Mouse (Mus musculus): ENCODE measurements around the gene Ccdc59.

Gene Ccdc59

GRCm38 (mm10) chr10:105840928-105841888 is at the start of gene Ccdc59, which contains the start of gene Mettl25:
Gene Ccdc59, plus strand, starts transcription at chr10:105841067.
Gene Mettl25, minus strand, starts transcription at chr10:105841380.
- DNase-seq (ENCODE audit: low spot score in 2 of 2): peak; percentile 94 to 97

DNA sequence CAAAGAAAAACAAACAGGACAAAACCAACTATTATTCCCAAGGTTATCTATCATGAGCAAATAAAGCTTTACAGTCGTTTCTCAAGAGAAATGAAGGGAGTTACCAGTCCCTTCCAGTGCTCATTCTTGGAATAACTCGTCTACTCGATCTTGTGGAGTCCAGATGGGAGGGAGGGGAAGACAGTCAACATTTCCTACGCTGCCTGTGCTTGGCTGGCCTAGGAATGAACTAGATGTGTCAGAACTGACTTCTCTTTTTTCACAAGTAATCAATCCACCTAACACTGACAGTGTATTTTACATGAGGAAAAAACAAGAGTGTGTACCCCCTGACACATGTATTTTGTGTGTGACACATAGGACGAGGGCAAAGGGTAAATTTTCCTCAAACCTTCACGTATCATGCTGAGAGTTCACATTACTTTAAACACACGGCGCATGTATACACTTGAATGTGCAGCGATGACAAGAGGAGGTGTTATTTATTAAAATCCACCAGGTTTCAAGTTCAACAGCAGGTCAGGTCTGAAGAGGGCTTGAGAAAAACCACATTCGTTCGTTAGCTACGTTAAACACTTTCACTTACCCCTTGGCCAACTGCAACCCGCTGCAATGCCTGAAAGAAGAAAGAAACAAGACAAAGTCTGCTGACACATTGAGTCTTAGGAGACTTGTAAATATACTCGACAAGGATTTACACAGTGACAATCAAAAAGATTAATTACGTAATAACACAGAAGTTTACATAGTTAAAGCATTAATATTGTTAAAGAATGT is 46.9 kb upstream of the Ccdc59 start:
- no peak for DNase-seq (ENCODE audit: low spot score in 2 of 2)

GRCm38 (mm10) chr10:105797250-105797924 is 43.5 kb upstream of the Ccdc59 start:
- DNase-seq (ENCODE audit: low spot score in 2 of 2): no peak

- DNase-seq (ENCODE audit: low spot score in 2 of 2): no peak
These were observed 39.7 kb upstream of the Ccdc59 start for GRCm38 (mm10) chr10:105801147-105801546.

- no peak for DNase-seq (ENCODE audit: low spot score in 2 of 2)
These were observed 38.7 kb upstream of the Ccdc59 start for GRCm38 (mm10) chr10:105802132-105802531.

DNA sequence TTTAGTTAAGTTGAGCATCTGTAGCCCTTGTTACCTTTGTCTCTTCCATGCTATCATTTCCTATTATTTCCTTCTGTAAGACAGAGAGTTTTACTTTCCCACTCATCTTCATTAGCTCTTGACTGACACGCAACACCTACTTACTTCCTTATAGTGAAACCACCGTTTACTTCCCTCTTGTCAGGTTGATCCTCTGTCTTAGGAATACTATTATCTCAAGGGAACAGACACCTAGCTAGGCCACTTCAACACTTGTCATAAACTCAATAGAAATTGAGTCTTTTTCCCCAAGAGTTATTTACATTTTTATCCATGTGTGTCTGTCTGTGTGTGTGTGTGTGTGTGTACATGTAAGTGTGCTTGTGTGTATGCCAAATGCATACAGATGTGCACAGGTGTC is 37.4 kb upstream of the Ccdc59 start:
- DNase-seq (ENCODE audit: low spot score in 2 of 2): no peak

DNA sequence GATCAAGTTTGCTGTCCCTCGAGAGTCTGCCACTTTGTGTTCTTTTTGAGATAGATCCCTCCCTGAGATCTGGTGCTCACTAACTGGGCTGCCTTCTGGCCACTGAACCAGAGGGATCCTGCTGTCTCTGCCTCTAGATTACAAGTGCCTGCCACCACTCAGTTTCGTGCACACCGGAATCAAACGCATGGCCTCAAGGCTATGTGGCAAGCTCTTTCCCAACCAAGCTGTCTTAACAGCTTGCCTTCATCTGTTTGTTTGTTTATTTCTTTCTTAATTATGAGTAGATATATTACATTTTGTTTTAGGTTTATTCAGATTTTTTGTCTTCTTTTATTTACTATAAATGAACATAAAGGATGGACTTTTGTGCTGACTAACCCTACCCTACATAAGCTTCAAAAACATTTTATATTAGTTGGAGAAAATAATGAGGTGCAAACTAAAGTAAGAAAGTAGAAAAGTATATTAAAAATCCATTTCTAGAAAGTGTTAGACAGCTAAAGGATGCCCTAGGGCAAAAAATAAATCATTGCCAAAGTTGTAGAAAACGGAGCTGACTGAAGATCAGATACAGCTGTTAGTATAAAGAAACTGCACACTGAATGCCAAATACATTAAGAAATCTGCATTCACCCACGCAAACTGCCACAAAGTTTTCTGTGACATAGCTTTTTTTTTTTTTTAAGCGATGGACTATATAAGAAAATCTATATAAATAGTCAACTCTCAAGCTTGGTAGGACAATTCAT is 34.4 kb upstream of the Ccdc59 start:
- no peak for DNase-seq (ENCODE audit: low spot score in 2 of 2)

DNA sequence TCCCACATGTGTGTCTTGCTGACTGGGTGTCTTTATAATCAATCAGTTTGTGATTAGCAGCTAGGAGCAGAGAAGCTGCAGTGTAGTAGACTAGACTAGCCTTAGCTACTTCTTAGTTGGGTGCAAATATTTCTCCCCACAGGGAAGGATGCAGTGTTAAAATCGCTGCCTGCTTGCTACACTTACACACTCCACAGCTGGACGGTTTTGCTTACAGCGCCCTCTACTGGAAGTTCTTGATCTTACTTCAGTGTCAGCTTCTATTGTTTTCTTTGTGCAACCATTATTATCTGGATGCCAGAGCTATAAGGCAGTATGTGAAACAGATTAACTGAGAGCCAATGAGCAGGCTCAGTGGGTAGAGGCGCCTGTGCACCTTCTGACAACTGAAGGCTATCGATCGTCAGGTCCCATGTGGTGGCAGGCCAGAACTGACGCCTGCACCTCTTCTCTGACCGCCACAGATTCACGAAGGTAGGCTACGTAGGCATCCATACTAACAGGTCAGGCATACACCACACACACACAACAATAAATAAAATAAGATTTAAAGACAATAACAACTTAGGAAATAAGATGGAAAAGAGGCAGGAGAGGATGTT is 6.1 kb upstream of the Ccdc59 start:
- no peak for DNase-seq (ENCODE audit: low spot score in 2 of 2)

- no peak for DNase-seq (ENCODE audit: low spot score in 2 of 2)
These were observed 1.7 kb downstream of the Ccdc59 start for GRCm38 (mm10) chr10:105842574-105842973.

DNA sequence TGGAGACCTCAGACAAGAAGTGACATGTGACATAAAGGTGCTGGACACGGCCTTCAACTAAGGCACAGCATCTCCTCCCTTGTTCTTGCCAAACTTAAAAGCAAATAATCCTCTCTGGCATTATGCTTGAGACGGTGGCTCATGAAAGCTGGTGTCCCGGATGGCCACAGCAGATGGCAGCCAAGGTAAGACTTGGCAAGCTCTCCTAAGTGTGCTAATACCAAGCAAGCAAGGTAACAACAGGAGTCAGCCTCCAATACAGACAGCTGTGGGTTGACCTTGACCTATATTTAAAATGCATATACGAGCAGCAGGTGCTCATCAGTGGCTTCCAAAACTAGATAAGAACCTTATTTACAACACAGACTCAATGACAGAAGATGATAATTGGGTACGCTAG is 9.4 kb downstream of the Ccdc59 start:
- DNase-seq (ENCODE audit: low spot score in 2 of 2): no peak

DNA sequence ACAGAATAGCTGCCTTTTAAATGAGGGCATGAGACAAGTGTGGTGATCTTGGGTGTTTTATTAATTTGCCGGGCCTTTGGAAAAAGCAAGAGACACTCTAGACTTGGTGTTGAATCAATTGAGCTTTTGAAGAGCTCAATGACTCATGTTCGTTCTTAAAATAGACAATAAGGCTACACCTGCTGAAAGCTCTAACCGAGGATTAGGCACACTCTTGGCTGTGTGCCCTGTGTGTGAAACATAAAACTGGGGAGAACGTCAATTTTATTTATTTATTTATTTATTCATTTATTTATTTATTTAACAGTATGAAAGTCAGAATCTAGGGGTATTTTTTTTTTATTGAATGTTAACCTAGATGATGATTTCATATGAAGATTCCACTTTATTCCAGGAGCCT is 10.3 kb downstream of the Ccdc59 start:
- DNase-seq (ENCODE audit: low spot score in 2 of 2): no peak

- no peak for DNase-seq (ENCODE audit: low spot score in 2 of 2)
These were observed 26.4 kb downstream of the Ccdc59 start for GRCm38 (mm10) chr10:105867312-105867711.
